Mouse (Mus musculus): ENCODE data around the gene Os9. TPM values are rescaled to one million over a fixed set of nuclear protein-coding genes. Genes with fewer than 3 reads are reported as not detected.
"Not testable (repeated sequence)": the region's sequence is repeated elsewhere in the genome, so short reads cannot be mapped to it uniquely, and the experiment has no call there.

Gene Os9
- polyA plus RNA-seq, 1 experiment from 2014 or later, result 81.4 TPM

DNA sequence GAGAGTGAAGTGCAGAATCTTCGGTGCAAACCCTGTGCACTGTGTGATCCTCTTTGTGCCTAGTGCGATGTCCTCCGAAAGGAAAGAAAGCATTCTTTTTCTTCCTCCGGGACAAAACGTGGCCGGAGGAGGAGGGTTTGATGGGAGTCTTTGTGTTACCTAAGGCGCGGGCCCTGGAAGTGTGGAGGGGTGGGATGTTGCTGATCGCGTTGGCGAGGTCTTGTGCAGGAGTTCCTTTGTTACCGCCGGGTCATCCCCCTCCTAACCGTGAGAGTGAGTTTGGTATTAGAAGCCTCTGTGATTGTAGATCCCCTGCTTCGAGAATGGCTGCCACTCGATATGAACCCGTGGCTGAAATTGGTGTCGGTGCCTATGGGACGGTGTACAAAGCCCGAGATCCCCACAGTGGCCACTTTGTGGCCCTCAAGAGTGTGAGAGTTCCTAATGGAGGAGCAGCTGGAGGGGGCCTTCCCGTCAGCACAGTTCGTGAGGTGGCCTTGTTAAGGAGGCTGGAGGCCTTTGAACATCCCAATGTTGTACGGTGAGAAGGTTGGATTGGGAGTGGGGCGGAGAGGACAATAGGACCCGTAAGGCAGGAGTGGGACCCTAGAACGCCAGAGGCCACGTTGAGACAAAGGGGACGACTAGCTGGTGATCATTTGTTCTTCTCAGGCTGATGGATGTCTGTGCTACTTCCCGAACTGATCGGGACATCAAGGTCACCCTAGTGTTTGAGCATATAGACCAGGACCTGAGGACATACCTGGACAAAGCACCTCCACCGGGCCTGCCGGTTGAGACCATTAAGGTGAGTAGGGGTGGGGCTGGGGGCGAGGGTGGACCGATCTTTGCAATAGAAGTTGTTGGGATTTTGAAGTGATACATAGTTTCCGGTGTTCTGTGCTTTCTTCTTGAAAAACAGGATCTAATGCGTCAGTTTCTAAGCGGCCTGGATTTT, 56.7 kb downstream of the Os9 start:
- TF ChIP-seq CTCF (IDR thresholded peaks at IDR 0.05; ENCODE audit: low read depth), result no peak
- TF ChIP-seq EP300 (IDR thresholded peaks at IDR 0.05; ENCODE audit: low read depth), result no peak
- peak; percentile 0; the same call in 1 of the 2 replicates for ATAC-seq

GRCm38 (mm10) chr10:127063239-127063872, 57.6 kb downstream of the Os9 start, which contains the start of gene Cdk4:
Gene Cdk4 (plus strand): TSS chr10:127063534.
- Histone ChIP-seq H3K4me1 (ENCODE audit: insufficient read depth) (peaks cover 38% of the 10 kb centered on the region), H3K9me3 (ENCODE audit: low read length) (no peaks in the 10 kb centered on the region), H3K9ac (replicated peaks) (peak within 1 kb of the TSS; percentile 88), H3K27ac (ENCODE audit: low read depth) (peak within 1 kb of the TSS; percentile 87), H3K36me3 (replicated peaks; ENCODE audit: insufficient read depth, low read length) (peaks cover 28% of the 10 kb centered on the region), H3K4me3 (ENCODE audit: low read depth, low read length) (peak within 1 kb of the TSS; percentile 80), H3K4me2 (ENCODE audit: low read depth, low read length) (peak within 1 kb of the TSS; percentile 95), H3K27me3 (ENCODE audit: insufficient read depth, low read length) (peaks cover 33% of the 10 kb centered on the region)
- ATAC-seq (peak; percentile 91), DNase-seq (peak; percentile 98)
- TF ChIP-seq CTCF (IDR thresholded peaks at IDR 0.05; ENCODE audit: low read depth) (no peak), EP300 (IDR thresholded peaks at IDR 0.05; ENCODE audit: low read depth) (peak; percentile 50; the same call in 1 of the 2 replicates)
- under 1% methylated on average over 45 of the region's 46 CpGs for WGBS (ENCODE audit: insufficient replicate concordance)

More for the DNA sequence above, 56.7 kb downstream of the Os9 start:
- no peaks in the 10 kb centered on the region for H3K9me3 ChIP-seq (ENCODE audit: low read length)
- DNase-seq, result no peak
- H3K4me3 ChIP-seq (ENCODE audit: low read depth, low read length), result peak overlapping the region; percentile 80
- H3K4me2 ChIP-seq (ENCODE audit: low read depth, low read length), result peak overlapping the region; percentile 95
- H3K27me3 ChIP-seq (ENCODE audit: insufficient read depth, low read length), result peaks cover 25% of the 10 kb centered on the region
- peaks cover 40% of the 10 kb centered on the region for H3K4me1 ChIP-seq (ENCODE audit: insufficient read depth)
- peak overlapping the region; percentile 87 for H3K27ac ChIP-seq (ENCODE audit: low read depth)
- H3K36me3 ChIP-seq (replicated peaks; ENCODE audit: insufficient read depth, low read length), result peaks cover 30% of the 10 kb centered on the region
- H3K9ac ChIP-seq (replicated peaks), result peak overlapping the region; percentile 88
- 11% methylated on average over 37 of the region's 37 CpGs for WGBS (ENCODE audit: insufficient replicate concordance)

- H3K4me2 ChIP-seq (ENCODE audit: low read depth, low read length), result peak overlapping the region; percentile 95
- 58% methylated on average over 5 of the region's 5 CpGs for WGBS (ENCODE audit: insufficient replicate concordance)
- ATAC-seq (no peak), DNase-seq (no peak)
- peaks cover 23% of the 10 kb centered on the region for H3K36me3 ChIP-seq (replicated peaks; ENCODE audit: insufficient read depth, low read length)
- no peaks in the 10 kb centered on the region for H3K9me3 ChIP-seq (ENCODE audit: low read length)
- peaks cover 38% of the 10 kb centered on the region for H3K27me3 ChIP-seq (ENCODE audit: insufficient read depth, low read length)
- peak overlapping the region; percentile 11; the same call in 1 of the 2 replicates for H3K27ac ChIP-seq (ENCODE audit: low read depth)
- no peak overlapping the region for H3K9ac ChIP-seq (replicated peaks)
- H3K4me1 ChIP-seq (ENCODE audit: insufficient read depth), result peaks cover 35% of the 10 kb centered on the region
- peak overlapping the region; percentile 80; the same call in 1 of the 2 replicates for H3K4me3 ChIP-seq (ENCODE audit: low read depth, low read length)
- TF ChIP-seq CTCF (IDR thresholded peaks at IDR 0.05; ENCODE audit: low read depth) (no peak), EP300 (IDR thresholded peaks at IDR 0.05; ENCODE audit: low read depth) (no peak)
Observed at GRCm38 (mm10) chr10:127062503-127062902, 58.4 kb downstream of the Os9 start.

DNA sequence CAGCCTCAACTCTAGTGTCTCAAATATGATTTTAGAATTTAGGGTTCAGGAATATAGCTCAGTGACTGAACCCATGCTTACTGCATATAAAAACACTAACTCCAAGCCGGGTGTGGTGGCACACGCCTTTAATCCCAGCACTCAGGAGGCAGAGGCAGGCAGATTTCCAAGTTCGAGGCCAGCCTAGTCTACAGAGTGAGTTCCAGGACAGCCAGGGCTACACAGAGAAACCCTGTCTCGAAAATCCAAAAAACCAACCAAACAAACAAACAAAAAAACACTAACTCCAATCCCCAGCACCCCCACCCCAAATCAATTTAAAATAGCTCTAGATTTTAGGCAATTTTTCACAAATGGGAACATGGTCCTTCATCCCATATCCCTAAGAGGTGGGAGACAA, 58.8 kb downstream of the Os9 start:
- not testable (repeated sequence) for H3K27ac ChIP-seq (ENCODE audit: low read depth); ATAC-seq; H3K4me3 ChIP-seq (ENCODE audit: low read depth, low read length); DNase-seq; H3K9ac ChIP-seq (replicated peaks); H3K9me3 ChIP-seq (ENCODE audit: low read length); H3K4me2 ChIP-seq (ENCODE audit: low read depth, low read length)
- H3K27me3 ChIP-seq (ENCODE audit: insufficient read depth, low read length), result peaks cover 38% of the 10 kb centered on the region
- WGBS (ENCODE audit: insufficient replicate concordance), result 72% methylated on average over 4 of the region's 4 CpGs
- peaks cover 19% of the 10 kb centered on the region for H3K36me3 ChIP-seq (replicated peaks; ENCODE audit: insufficient read depth, low read length)
- H3K4me1 ChIP-seq (ENCODE audit: insufficient read depth), result peaks cover 35% of the 10 kb centered on the region

DNA sequence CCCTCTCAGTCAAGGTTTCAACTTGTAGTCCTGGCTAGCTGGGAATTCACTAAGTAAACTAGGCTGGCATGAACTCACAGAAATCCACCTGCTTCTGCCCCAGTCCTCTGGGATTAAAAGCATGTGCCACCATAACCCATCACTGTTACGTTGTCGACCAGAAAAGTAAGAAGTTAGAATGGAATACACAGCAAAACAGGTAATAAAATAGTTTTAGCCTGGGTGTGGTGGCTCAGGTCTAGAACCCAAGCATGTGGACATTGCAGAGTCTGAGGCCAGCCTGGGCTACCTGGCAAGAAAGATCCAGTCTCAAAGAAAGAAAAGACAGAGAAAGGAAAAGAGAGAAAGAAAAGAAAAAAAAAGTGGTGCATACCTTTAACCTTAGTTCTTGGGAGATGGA, 59.4 kb downstream of the Os9 start:
- Histone ChIP-seq H3K27ac (ENCODE audit: low read depth) (no peak overlapping the region), H3K4me3 (ENCODE audit: low read depth, low read length) (no peak overlapping the region), H3K9ac (replicated peaks) (no peak overlapping the region), H3K36me3 (replicated peaks; ENCODE audit: insufficient read depth, low read length) (peaks cover 13% of the 10 kb centered on the region), H3K4me2 (ENCODE audit: low read depth, low read length) (no peak overlapping the region), H3K4me1 (ENCODE audit: insufficient read depth) (peaks cover 29% of the 10 kb centered on the region), H3K9me3 (ENCODE audit: low read length) (no peaks in the 10 kb centered on the region), H3K27me3 (ENCODE audit: insufficient read depth, low read length) (peaks cover 38% of the 10 kb centered on the region)
- ATAC-seq (no peak), DNase-seq (no peak)
- TF ChIP-seq EP300 (IDR thresholded peaks at IDR 0.05; ENCODE audit: low read depth) (no peak), CTCF (IDR thresholded peaks at IDR 0.05; ENCODE audit: low read depth) (no peak)
- 74% methylated on average over 2 of the region's 2 CpGs for WGBS (ENCODE audit: insufficient replicate concordance)

- Histone ChIP-seq H3K4me3 (ENCODE audit: low read depth, low read length) (no peak overlapping the region), H3K9me3 (ENCODE audit: low read length) (no peaks in the 10 kb centered on the region), H3K27ac (ENCODE audit: low read depth) (no peak overlapping the region), H3K4me2 (ENCODE audit: low read depth, low read length) (no peak overlapping the region), H3K4me1 (ENCODE audit: insufficient read depth) (peaks cover 28% of the 10 kb centered on the region), H3K9ac (replicated peaks) (no peak overlapping the region), H3K36me3 (replicated peaks; ENCODE audit: insufficient read depth, low read length) (peaks cover 9% of the 10 kb centered on the region), H3K27me3 (ENCODE audit: insufficient read depth, low read length) (peaks cover 38% of the 10 kb centered on the region)
- no peak for TF ChIP-seq CTCF (IDR thresholded peaks at IDR 0.05; ENCODE audit: low read depth)
- no peak for TF ChIP-seq EP300 (IDR thresholded peaks at IDR 0.05; ENCODE audit: low read depth)
- WGBS (ENCODE audit: insufficient replicate concordance), result 60% methylated on average over 5 of the region's 5 CpGs
- no peak for DNase-seq
- ATAC-seq, result no peak
Observed at GRCm38 (mm10) chr10:127061085-127061484, 59.8 kb downstream of the Os9 start.
